Mouse (Mus musculus) layer of hippocampus, postnatal 36 days (tissue): ENCODE measurements around the gene Mrps2. TPM values are rescaled to one million over a fixed set of nuclear protein-coding genes. Genes with fewer than 3 reads are reported as not detected.

Source experiments
- total RNA-seq, 2 experiments: library from RNA; stranded (reverse); gene quantifications; 2 replicates each; pipeline ENCODE4 v1.2.3; 2021

The Mrps2 gene
- total RNA-seq, 2 experiments from 2014 or later, result 34.6 to 36.3 TPM

Other genes starting within 250 kb of the Mrps2 start
- 10 to 100 TPM; 14.5 to 18.0 TPM for gene Ppp1r26, start 21.3 kb upstream of the Mrps2 start, total RNA-seq
- gene 1700007K13Rik, start 1.7 kb upstream of the Mrps2 start, total RNA-seq, result 1 to 10 TPM; 2.8 to 3.6 TPM
- 1 to 10 TPM; 1.2 to 1.8 TPM for gene Gbgt1, start 28.8 kb downstream of the Mrps2 start, total RNA-seq
- 1 to 10 TPM in 1 of 2 experiments, not detected in 1; 1.9 TPM for gene Gm10134, start 38.0 kb downstream of the Mrps2 start, total RNA-seq
- 100 to 1,000 TPM; 123 to 128 TPM for gene Ralgds, start 45.1 kb downstream of the Mrps2 start, total RNA-seq
- gene Cel, start 95.3 kb downstream of the Mrps2 start, total RNA-seq, result not detected
- 10 to 100 TPM; 17.4 to 18.9 TPM for gene Gtf3c5, start 115.7 kb downstream of the Mrps2 start, total RNA-seq
- gene Gfi1b, start 153.9 kb downstream of the Mrps2 start, total RNA-seq, result not detected
- 10 to 100 TPM; 41.8 to 44.5 TPM for gene Tsc1, start 173.2 kb downstream of the Mrps2 start, total RNA-seq
- gene Spaca9, start 231.7 kb downstream of the Mrps2 start, total RNA-seq, result not detected
- 1 to 10 TPM; 1.0 to 1.7 TPM for gene Ak8, start 232.1 kb downstream of the Mrps2 start, total RNA-seq